Mouse (Mus musculus): ENCODE measurements at regions not wholly inside any gene's neighbourhood (a gene's known extent, or its start where the extent isn't known, plus 50 kb on each side); places are given as distances from the start of the nearest gene placed in this dataset.

GRCm38 (mm10) chr14:100720667-100721066 is 436.2 kb upstream of the Klf12 start:
- Histone ChIP-seq H3K9ac (ENCODE audit: low read length) (no peak overlapping the region), H3K27me3 (ENCODE audit: control insufficient read depth, insufficient read depth, low read length) (no peaks in the 10 kb centered on the region), H3K4me1 (ENCODE audit: control insufficient read depth, insufficient read depth, low read length) (no peaks in the 10 kb centered on the region; the same call in 1 of the 2 replicates), H3K9me3 (ENCODE audit: control insufficient read depth, low read length) (no peaks in the 10 kb centered on the region), H3K36me3 (ENCODE audit: control insufficient read depth, insufficient read depth, low read length) (no peaks in the 10 kb centered on the region), H3K4me2 (no peak overlapping the region), H3K27ac (ENCODE audit: low read depth, low read length) (no peak overlapping the region), H3K4me3 (ENCODE audit: low read depth, low read length) (no peak overlapping the region)
- peak; percentile 82; the same call in 1 of the 2 replicates for ATAC-seq (ENCODE audit: low FRiP score)
- no peak for DNase-seq (ENCODE audit: low spot score, missing footprints)
- 32% methylated on average over 1 of the region's 1 CpGs for WGBS

- Histone ChIP-seq H3K9me3 (ENCODE audit: control insufficient read depth, low read length) (no peaks in the 10 kb centered on the region), H3K9ac (ENCODE audit: low read length) (no peak overlapping the region), H3K27me3 (ENCODE audit: control insufficient read depth, insufficient read depth, low read length) (no peaks in the 10 kb centered on the region), H3K36me3 (ENCODE audit: control insufficient read depth, insufficient read depth, low read length) (no peaks in the 10 kb centered on the region), H3K4me3 (ENCODE audit: low read depth, low read length) (no peak overlapping the region), H3K27ac (ENCODE audit: low read depth, low read length) (no peak overlapping the region), H3K4me2 (no peak overlapping the region), H3K4me1 (ENCODE audit: control insufficient read depth, insufficient read depth, low read length) (no peaks in the 10 kb centered on the region; the same call in 1 of the 2 replicates)
- DNase-seq (ENCODE audit: low spot score, missing footprints), result no peak
- 65% methylated on average over 2 of the region's 2 CpGs for WGBS
- no peak for ATAC-seq (ENCODE audit: low FRiP score)
These were observed 430.5 kb upstream of the Klf12 start for GRCm38 (mm10) chr14:100714952-100715351.

- H3K4me1 ChIP-seq (ENCODE audit: control insufficient read depth, insufficient read depth, low read length), result no peaks in the 10 kb centered on the region
- no peak overlapping the region for H3K4me3 ChIP-seq (ENCODE audit: low read depth, low read length)
- peak; percentile 43 for ATAC-seq (ENCODE audit: low FRiP score)
- no peaks in the 10 kb centered on the region for H3K9me3 ChIP-seq (ENCODE audit: control insufficient read depth, low read length)
- no peak overlapping the region for H3K9ac ChIP-seq (ENCODE audit: low read length)
- H3K4me2 ChIP-seq, result no peak overlapping the region
- no peak for DNase-seq (ENCODE audit: low spot score, missing footprints)
- H3K27me3 ChIP-seq (ENCODE audit: control insufficient read depth, insufficient read depth, low read length), result no peaks in the 10 kb centered on the region
- 75% methylated on average over 4 of the region's 4 CpGs for WGBS
- no peaks in the 10 kb centered on the region for H3K36me3 ChIP-seq (ENCODE audit: control insufficient read depth, insufficient read depth, low read length)
- H3K27ac ChIP-seq (ENCODE audit: low read depth, low read length), result peak overlapping the region; percentile 3
These were observed 429.6 kb upstream of the Klf12 start for GRCm38 (mm10) chr14:100713999-100714471.

GRCm38 (mm10) chr14:100713592-100713991 is 429.1 kb upstream of the Klf12 start:
- peak; percentile 79 for ATAC-seq (ENCODE audit: low FRiP score)
- Histone ChIP-seq H3K4me1 (ENCODE audit: control insufficient read depth, insufficient read depth, low read length) (no peaks in the 10 kb centered on the region), H3K27me3 (ENCODE audit: control insufficient read depth, insufficient read depth, low read length) (no peaks in the 10 kb centered on the region), H3K36me3 (ENCODE audit: control insufficient read depth, insufficient read depth, low read length) (no peaks in the 10 kb centered on the region), H3K4me2 (no peak overlapping the region), H3K9me3 (ENCODE audit: control insufficient read depth, low read length) (no peaks in the 10 kb centered on the region), H3K9ac (ENCODE audit: low read length) (no peak overlapping the region), H3K4me3 (ENCODE audit: low read depth, low read length) (no peak overlapping the region), H3K27ac (ENCODE audit: low read depth, low read length) (peak overlapping the region; percentile 3; the same call in 1 of the 2 replicates)
- WGBS, result 78% methylated on average over 6 of the region's 6 CpGs
- peak; percentile 89 for DNase-seq (ENCODE audit: low spot score, missing footprints)

GRCm38 (mm10) chr14:100665361-100665955 is 381.0 kb upstream of the Klf12 start:
- WGBS, result 33% methylated on average over 9 of the region's 9 CpGs
- ATAC-seq (ENCODE audit: low FRiP score) (no peak), DNase-seq (ENCODE audit: low spot score, missing footprints) (peak; percentile 83)
- Histone ChIP-seq H3K9me3 (ENCODE audit: control insufficient read depth, low read length) (no peaks in the 10 kb centered on the region), H3K27me3 (ENCODE audit: control insufficient read depth, insufficient read depth, low read length) (no peaks in the 10 kb centered on the region), H3K4me2 (no peak overlapping the region), H3K9ac (ENCODE audit: low read length) (no peak overlapping the region), H3K4me3 (ENCODE audit: low read depth, low read length) (no peak overlapping the region), H3K27ac (ENCODE audit: low read depth, low read length) (no peak overlapping the region), H3K36me3 (ENCODE audit: control insufficient read depth, insufficient read depth, low read length) (no peaks in the 10 kb centered on the region), H3K4me1 (ENCODE audit: control insufficient read depth, insufficient read depth, low read length) (no peaks in the 10 kb centered on the region)

- ATAC-seq (ENCODE audit: low FRiP score), result no peak
- DNase-seq (ENCODE audit: low spot score, missing footprints), result peak; percentile 82
- Histone ChIP-seq H3K9ac (ENCODE audit: low read length) (no peak overlapping the region), H3K4me1 (ENCODE audit: control insufficient read depth, insufficient read depth, low read length) (no peaks in the 10 kb centered on the region), H3K4me2 (no peak overlapping the region), H3K9me3 (ENCODE audit: control insufficient read depth, low read length) (no peaks in the 10 kb centered on the region), H3K27me3 (ENCODE audit: control insufficient read depth, insufficient read depth, low read length) (no peaks in the 10 kb centered on the region), H3K27ac (ENCODE audit: low read depth, low read length) (no peak overlapping the region), H3K36me3 (ENCODE audit: control insufficient read depth, insufficient read depth, low read length) (no peaks in the 10 kb centered on the region), H3K4me3 (ENCODE audit: low read depth, low read length) (no peak overlapping the region)
- WGBS, result 79% methylated on average over 3 of the region's 3 CpGs
These were observed 379.7 kb upstream of the Klf12 start for GRCm38 (mm10) chr14:100664180-100664579.

- H3K9ac ChIP-seq (ENCODE audit: low read length), result no peak overlapping the region
- H3K4me1 ChIP-seq (ENCODE audit: control insufficient read depth, insufficient read depth, low read length), result no peaks in the 10 kb centered on the region
- no peaks in the 10 kb centered on the region for H3K9me3 ChIP-seq (ENCODE audit: control insufficient read depth, low read length)
- peak; percentile 61 for DNase-seq (ENCODE audit: low spot score, missing footprints)
- no peak overlapping the region for H3K27ac ChIP-seq (ENCODE audit: low read depth, low read length)
- no peaks in the 10 kb centered on the region for H3K27me3 ChIP-seq (ENCODE audit: control insufficient read depth, insufficient read depth, low read length)
- ATAC-seq (ENCODE audit: low FRiP score), result no peak
- H3K4me3 ChIP-seq (ENCODE audit: low read depth, low read length), result no peak overlapping the region
- 78% methylated on average over 2 of the region's 2 CpGs for WGBS
- no peaks in the 10 kb centered on the region for H3K36me3 ChIP-seq (ENCODE audit: control insufficient read depth, insufficient read depth, low read length)
- no peak overlapping the region for H3K4me2 ChIP-seq
These were observed 357.6 kb upstream of the Klf12 start for GRCm38 (mm10) chr14:100642076-100642475.

- H3K4me2 ChIP-seq, result no peak overlapping the region
- no peaks in the 10 kb centered on the region for H3K27me3 ChIP-seq (ENCODE audit: control insufficient read depth, insufficient read depth, low read length)
- H3K27ac ChIP-seq (ENCODE audit: low read depth, low read length), result no peak overlapping the region
- no peaks in the 10 kb centered on the region for H3K36me3 ChIP-seq (ENCODE audit: control insufficient read depth, insufficient read depth, low read length)
- no peak for ATAC-seq (ENCODE audit: low FRiP score)
- 59% methylated on average over 6 of the region's 6 CpGs for WGBS
- no peaks in the 10 kb centered on the region for H3K9me3 ChIP-seq (ENCODE audit: control insufficient read depth, low read length)
- DNase-seq (ENCODE audit: low spot score, missing footprints), result no peak
- no peak overlapping the region for H3K4me3 ChIP-seq (ENCODE audit: low read depth, low read length)
- no peaks in the 10 kb centered on the region for H3K4me1 ChIP-seq (ENCODE audit: control insufficient read depth, insufficient read depth, low read length)
- H3K9ac ChIP-seq (ENCODE audit: low read length), result no peak overlapping the region
These were observed 350.0 kb upstream of the Klf12 start for GRCm38 (mm10) chr14:100634521-100634920.

- ATAC-seq (ENCODE audit: low FRiP score), result no peak
- DNase-seq (ENCODE audit: low spot score, missing footprints), result peak; percentile 62
- H3K9me3 ChIP-seq (ENCODE audit: control insufficient read depth, low read length), result no peaks in the 10 kb centered on the region
- H3K4me2 ChIP-seq, result no peak overlapping the region
- no peak overlapping the region for H3K27ac ChIP-seq (ENCODE audit: low read depth, low read length)
- no peaks in the 10 kb centered on the region for H3K4me1 ChIP-seq (ENCODE audit: control insufficient read depth, insufficient read depth, low read length)
- H3K27me3 ChIP-seq (ENCODE audit: control insufficient read depth, insufficient read depth, low read length), result no peaks in the 10 kb centered on the region
- 88% methylated on average over 1 of the region's 1 CpGs for WGBS
- no peaks in the 10 kb centered on the region for H3K36me3 ChIP-seq (ENCODE audit: control insufficient read depth, insufficient read depth, low read length)
- no peak overlapping the region for H3K9ac ChIP-seq (ENCODE audit: low read length)
- H3K4me3 ChIP-seq (ENCODE audit: low read depth, low read length), result no peak overlapping the region
These were observed 347.2 kb upstream of the Klf12 start for GRCm38 (mm10) chr14:100631676-100632075.

Measured in midbrain, embryonic 11.5 days (tissue).